Mouse (Mus musculus): ENCODE results near the gene Il6st.

Gene Il6st

DNA sequence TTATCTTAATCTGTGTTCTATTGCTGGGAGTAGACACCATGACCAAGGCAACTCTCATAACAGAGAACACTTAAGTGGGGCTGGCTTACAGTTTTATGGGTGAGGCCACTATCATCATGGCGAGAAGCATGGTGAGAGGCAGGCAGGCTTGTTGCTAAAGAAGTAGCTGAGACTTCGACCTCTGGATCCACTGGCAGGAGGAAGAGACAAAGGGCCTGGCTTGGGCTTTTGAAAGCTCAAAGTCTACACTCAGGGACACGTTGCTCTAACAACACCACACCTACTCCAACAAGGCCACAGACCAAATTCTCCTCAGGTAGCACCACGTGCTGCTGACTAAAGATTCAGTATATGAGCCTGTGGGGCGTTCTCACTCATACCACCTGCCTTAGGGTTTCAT, 22.4 kb downstream of the Il6st start:
- peak; percentile 38 for DNase-seq

DNA sequence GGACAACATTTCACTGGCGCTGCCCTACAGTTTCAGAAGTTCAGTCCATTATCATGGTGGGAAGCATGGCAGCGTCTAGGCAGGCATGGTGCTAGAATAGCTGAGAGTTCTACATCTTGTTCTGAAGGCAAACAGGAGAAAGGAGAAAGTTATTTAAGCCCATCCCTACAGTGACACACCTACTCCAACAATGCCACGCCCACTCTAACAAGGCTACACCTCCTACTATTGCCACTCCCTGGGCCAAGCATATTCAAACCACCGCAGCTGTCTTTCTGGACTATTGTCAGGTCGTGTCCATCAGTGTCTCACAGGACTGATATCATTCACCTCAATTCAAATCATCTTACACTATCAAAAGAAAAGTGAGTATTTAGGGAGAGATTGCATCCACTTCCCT, 22.8 kb downstream of the Il6st start:
- DNase-seq: no peak

DNA sequence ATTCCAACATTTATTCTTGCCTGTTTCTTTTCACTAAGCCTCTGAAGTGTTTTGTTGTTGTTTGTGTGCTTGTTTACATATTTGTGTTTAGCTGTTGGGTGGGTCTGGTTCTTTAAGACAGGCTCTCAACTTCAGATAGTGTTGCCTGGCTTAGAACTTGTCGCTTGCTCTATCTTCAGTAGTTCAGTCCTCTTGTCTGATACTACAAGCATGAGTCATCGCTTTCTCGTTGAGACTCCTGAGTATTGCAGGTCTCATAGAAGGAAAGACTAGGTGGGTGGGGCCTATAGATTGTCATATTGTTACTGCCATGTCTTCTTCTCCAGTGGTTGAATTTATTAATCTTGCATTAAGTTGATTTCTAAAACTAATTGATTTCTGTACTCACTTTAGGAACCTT, 26.2 kb downstream of the Il6st start:
- DNase-seq: no peak

DNA sequence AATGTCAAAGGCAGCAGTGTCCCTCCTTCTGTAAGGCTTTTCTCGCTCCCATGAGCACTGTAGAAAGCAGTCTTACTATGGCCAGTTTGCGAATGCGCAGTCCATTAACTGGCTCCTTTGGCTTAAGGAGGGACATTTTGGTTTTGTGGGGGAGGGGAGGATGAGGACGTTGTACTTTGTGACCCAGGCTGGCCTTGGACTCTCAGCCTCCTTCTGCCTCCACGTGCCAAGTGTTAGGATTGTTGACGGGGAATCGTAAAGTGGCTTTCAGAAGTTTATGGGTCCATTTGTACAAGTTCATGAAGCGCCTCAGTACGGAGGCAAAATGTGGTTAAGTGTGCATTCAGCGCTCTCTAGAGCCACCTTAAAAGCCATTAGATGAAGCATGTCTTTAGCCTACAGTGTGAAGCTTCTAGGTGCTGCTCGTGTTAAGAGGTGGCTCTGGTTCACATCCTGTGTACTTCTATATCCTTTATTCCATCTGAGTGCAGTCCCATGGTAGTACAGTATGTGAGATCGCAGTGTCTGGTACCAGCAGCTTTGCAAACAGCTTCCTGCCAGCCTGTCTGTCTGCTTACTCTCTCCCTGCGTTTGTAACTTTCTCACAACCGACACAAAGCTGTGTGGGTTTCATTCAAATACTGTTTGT, 27.9 kb downstream of the Il6st start:
- peak; percentile 34 for DNase-seq

DNA sequence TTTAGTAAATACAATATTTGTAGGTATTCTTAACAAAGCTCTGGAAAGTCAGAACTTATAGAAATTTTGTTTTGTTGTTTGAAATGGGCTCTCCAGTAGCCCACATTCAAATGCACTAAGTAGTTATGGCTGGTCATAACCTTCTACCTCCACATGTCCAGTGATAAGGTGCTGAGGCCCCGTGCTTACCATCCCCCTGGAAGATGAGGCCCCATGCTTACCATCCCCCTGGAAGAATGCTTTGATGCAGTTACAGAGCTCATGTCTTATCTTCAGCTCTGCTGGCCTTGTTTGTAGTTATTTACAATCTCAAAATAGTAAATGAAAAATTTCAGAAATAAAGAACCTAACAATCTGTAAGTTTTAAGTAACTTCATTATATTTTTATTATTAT, 28.4 kb downstream of the Il6st start:
- DNase-seq: no peak

DNA sequence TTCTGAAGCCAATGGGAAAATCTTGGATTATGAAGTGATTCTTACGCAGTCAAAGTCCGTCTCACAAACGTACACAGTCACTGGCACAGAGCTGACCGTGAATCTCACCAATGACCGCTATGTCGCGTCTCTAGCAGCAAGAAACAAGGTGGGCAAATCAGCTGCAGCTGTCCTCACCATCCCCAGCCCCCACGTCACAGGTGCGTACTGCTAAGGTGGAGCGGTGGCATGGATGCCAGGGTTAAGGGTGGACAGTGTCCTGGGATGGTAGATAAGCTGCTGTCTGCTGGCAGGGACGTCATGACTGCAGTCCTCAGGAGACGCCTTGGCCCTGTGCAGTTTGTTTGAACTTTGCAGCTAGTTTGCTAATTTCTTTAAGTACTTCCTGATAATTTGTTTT, 30.7 kb downstream of the Il6st start:
- DNase-seq: no peak

DNA sequence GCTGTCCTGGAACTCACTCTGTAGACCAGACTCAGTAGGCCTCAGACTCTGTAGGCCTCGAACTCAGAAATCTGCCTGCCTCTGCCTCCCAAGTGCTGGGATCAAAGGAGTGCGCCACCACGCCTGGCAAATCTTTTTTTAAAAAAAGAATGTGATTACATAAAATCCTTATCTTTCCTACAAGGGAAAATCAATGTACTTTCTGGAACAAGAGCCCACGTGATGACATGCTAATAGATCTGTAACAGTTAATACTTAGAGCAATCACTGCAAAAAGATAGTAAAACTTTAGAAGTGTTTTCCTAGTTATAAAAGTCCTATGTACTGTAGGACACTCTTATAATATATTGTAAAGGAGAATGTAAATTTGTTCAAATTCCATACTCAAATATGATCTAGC, 36.2 kb downstream of the Il6st start:
- no peak for DNase-seq

DNA sequence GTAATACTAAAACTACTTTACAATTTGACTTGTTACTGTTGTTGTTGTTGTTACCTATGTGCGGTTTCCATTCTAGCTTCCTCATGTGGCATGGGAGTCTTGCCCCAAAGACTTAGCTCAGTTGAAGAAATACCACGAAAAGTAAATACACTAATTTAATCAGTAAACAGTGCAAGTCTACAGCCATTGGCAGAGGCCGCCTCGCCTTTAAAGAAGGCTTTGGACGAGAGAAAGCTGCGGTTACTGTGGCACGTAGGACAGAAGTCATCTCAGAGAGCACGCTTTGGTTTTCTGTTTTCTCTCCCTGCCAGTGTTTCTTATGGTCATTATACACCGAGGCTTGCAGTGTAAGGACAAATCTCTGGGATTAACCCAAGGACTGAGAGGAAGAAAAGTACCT, 36.6 kb downstream of the Il6st start:
- DNase-seq: no peak

DNA sequence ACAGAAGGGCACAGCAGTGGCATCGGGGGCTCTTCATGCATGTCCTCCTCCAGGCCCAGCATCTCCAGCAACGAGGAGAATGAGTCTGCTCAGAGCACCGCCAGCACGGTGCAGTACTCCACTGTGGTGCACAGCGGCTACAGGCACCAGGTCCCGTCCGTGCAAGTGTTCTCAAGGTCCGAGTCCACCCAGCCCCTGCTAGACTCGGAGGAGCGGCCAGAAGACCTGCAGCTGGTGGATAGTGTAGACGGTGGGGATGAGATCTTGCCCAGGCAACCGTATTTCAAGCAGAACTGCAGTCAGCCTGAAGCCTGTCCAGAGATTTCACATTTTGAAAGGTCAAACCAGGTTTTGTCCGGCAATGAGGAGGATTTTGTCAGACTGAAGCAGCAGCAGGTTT, 40.0 kb downstream of the Il6st start:
- DNase-seq: no peak

DNA sequence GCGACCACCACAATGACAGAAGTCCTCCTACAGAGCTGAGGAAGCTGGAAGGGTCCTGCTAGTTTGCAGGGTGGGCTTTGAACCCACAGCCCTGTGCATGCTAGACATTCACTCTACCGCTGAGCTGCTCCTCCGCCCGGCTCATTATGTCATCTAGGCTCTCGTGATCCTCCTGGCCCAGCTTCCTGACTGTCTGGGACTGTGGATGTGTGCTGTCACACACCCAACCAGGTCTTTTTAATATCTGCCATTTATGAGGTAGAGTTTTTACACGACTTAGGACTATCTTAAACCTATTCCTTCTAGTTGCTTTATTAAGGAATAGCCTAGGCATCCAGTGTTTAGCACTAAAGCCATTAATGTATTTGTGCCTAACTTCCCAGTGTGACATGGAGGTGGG, 41.6 kb downstream of the Il6st start:
- no peak for DNase-seq

DNA sequence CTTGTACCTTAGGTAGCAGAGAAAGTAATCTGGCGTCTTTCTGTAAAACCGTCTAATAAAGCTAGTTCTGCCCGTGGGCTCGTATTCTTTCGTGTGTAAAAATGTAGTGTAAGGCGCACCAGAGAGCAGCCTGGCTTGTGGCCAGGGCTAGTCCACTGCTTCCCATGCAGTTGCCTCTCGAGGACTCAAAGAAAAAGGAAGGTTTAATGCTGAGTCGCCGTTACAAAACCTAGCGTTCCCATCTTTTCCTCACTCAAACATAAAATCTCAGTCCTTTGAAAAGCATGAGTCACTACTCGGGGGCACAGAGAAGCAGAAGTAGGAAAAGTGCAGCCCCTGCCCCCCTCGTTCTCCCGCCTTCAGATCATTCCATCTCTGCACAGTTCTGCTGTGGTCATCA, 42.9 kb downstream of the Il6st start:
- DNase-seq: no peak

DNA sequence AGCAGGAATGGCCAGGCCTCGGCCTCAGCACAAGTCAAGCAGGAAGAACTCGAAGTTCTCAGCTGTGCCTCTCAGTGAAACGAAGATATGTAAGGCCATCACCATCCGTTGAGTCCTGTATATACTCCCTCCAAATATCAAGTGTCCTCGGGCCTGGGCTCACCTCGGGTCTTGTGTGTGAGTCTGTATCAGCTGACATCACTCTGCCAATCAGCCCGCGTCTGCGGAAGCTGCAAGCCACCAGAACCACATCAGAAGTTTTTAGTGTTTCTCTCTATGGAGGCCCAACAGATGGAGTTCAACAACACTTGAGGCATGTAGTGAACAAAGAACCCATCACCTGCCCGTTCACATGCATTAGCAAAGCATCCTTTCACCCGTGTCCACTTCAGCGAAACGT, 43.8 kb downstream of the Il6st start:
- DNase-seq: no peak

DNA sequence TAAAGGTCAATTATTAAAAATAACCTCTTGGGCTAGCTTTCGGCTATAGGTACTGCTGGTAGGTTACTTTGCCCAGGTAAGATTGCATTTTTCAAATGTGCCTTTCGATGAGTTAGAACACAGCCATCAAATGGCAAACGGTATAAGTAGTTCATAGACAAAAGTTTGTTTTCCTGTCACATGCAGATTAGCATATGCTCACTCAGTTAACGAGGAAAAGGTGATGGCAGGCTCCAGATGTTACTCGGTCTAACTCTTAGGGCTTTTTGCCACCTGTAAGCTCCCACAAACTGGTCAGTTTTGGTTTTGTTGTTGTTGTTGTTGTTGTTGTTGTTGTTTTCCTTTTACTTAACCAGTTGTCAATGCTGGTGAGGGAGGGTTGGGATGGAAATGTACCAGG, 44.6 kb downstream of the Il6st start:
- no peak for DNase-seq

DNA sequence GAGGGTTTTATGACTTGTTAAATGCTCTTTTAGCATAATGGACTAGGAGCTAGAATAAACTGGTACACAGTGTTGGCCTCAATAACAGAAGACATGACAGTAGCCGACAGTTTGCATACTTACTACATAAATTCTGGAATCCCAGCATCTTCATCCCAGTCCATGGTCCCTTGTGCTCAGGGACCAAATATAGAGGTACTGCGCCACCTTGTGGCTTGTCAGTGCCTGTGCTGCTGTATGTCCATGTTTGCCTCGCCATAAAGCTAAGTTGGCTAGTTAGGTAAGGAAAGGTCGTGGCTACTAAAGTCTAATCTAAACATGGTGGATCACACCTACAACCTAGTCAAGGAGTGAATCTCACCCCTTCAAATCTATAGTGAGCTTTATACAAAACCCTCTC, 45.6 kb downstream of the Il6st start:
- DNase-seq: peak; percentile 57

DNA sequence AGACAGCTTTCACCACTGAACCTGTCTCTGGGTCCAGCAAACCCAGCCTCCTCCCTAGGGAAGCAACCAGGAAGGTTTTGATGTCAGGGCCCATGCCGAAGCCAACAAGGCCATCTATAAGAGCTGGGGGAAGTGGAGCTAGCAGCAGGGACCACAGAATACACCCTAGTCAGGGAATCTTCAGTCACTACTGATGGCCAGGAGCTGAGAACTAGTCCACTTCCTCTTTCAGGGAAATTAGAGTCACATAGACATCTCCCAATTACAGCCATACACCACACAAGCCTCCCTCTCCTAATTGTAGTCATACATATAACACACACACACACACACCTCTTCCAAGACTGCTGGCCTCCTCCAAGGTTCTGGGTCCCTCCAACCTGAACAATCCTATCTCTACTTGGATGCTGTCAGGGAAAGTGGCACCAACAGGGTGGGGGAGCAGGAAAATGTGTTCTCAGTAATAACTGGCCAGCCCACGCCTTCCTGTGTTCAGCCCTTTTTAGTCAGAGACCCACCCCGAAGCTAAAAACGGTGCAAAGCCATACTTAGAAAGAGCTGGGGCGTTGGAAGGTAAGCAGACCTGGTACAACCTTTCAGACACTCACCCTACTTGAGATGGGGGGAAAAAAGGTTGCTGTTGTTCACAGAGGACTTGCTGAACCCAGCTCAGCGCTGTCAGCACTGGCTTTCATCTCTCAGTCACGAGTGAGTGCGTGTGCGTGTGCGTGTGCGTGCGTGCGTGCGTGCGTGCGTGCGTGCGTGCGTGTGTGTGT, 46.8 kb downstream of the Il6st start:
- DNase-seq: no peak

DNA sequence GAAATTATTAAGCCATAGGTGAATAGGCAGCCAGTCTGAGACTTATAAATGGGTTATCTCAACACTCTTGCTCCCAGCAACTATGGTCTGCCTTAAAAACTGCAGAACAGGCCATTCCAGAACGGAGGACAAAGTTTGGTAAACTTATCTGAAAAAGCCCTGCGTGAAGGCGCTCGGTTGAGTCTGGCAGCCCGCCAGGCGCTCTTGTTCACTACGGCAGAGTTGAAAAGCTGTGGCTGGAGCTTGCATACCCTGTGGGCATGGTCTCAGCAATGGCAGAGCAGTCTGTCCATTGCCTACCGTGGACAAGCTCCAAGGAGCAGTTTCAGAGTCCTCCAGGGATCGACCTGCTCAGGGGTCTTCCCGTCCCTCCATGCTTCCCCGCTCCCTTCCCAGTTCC, 47.4 kb downstream of the Il6st start:
- peak; percentile 25 for DNase-seq

DNA sequence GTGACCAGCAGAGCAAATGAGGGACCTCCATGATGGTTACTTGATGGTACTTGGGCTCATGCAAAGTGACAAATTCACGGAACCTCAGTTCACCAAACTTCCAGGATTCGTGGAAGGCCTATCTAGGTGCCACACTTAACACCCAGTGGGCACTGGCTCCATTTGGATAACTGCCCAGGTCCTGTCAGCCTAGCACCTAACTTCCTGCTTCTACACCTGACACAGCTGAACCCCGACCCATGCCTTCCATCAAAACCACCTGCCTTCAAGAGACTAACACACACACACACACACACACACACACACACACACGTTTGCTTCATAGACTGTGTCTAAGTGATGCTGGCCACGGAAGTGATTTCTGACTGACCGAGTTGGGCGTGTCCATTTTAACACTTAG, 47.9 kb downstream of the Il6st start:
- DNase-seq: no peak

DNA sequence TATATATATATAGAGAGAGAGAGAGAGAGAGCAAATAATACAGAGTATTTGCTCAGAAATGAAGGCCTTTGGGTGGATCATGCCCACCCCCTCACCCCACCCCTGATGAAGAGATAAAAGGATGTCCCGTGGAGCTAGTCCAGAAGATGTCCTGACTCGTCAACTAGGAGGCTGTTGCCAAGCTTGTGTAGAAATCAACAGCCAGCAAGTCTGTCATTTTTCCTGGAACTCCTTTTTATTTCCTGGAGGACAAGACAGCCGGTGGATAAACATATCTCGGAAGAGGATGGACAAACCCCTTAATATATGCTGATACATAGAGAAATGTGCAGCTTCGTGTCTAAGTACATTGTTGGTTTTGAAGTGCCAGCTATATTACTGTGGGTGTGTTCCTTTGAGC, 49.0 kb downstream of the Il6st start:
- no peak for DNase-seq

DNA sequence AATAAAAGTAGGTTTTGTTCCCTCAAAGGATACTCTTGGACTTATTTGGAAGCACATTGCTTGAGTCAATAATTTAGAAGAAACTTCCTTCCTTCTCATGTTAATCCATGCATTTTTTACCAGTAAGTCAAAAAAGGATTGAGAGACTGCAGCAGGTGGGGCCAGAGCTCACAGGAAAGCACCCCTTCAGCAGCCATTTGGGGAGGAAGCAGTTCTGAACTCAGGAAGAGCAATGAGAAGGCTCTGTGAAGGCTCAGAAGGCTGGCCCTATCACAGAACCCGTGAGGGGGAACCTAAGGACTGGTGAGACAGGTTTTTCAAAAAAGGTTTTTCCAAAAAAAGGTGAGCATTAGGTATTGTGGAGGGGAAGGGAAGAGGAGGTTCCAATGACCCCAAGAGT, 50.7 kb downstream of the Il6st start:
- no peak for DNase-seq

DNA sequence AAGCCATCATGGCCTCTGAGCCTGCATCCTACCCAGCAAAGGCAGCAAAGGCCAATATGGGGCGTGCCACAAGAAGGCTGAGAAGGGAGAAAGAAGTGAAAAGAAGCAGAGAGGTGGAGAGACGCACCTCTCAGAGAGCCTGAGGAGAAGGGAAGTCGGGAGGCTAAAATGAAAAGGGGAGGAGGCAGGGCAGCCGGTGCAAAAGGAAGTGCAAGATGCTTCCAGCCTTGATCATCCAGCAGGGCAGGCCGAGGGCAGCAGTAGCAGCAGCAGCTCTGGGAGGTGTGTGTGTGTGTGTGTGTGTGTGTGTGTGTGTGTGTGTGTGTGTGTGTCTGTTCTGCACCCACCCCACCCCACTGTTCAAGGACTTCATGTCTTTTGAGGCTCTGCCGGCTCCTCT, 58.4 kb downstream of the Il6st start:
- DNase-seq: no peak

DNA sequence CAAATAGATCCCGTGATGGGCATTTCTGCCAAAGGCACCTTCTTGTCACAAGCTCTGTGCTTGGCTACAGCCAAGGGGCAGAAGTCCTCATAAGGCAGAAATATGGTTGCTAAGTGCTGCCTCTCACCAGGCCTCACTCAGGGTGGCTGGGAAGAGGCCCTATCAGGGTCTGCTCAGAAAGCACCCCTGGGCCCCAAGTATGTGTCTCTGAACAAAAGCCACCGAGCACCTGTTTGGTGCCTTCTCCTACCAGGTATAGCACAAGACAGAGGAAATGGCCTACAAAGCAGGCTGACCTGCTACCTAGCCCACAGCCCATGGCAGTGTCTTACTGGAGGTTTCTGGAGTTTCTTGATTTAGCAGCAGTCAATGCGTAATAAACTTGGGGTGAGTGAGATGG, 59.0 kb downstream of the Il6st start:
- DNase-seq: no peak

DNA sequence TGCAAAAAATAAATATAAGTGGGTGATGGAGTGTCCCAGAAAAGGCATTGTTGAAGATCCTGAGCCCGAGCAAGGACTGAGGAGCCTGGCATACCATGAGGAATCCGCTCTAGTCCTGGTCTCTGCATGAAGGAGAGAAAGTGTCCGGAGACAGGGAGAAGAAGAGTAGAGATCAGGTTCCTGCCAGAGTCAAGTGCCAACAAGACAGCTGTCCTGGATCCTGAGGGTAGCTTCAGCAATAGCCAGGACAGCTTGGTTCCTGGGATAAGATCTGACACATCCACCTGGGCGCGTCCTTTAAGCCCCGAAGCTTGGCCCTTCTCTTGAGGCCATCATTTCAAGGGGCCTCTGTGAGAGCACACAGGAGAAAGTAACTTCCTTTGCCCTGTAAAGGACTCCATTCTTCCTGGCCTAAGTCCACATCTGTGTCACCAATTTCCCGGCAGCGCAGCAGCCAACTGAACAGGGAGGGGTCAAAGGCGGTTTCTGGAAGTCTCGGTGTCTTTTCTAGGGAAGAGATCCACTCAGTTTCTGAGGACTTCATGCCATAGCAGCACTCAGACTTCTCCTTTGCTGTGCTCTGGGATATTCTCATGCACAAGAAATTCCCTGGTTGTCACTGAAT, 59.6 kb downstream of the Il6st start:
- peak; percentile 23 for DNase-seq

DNA sequence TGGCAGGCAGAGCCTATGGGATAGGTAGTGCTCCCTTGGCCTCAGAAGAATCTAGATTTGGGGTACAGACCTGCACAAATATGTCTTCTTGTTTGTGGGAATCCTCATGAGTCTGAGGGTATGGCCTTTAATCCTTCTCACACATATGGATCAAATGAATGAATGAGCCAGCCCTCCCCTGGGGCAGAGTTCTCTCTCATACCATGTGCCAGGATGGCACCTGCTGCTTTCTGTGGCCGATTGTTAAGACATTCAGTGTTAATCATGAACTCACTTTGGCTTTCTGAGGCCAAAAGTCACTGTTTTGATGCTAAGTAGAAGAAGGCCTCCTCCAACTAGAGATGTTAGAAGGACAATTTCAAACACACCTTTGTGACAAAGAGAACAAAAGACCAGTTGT, 63.3 kb downstream of the Il6st start:
- peak; percentile 48 for DNase-seq

DNA sequence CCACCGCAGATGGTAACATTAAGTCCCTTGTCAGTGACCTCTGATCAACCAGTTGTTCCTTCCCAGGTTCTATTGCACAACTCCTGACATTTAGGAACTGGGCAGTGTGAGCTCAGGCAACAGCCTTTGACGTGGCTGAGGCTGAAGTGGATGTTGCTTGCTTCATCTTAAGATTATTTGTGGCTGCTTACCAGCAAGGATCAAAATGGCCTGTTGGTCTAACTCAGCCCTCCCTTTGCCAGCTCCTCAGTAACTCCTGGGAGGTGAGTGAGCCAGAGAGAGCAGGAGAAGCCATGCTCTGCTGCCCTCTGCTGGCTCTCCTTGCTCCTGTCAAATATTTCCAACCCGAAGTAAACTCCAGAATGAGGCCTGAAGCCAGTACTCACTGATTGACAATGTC, 66.0 kb downstream of the Il6st start:
- DNase-seq: peak; percentile 84

DNA sequence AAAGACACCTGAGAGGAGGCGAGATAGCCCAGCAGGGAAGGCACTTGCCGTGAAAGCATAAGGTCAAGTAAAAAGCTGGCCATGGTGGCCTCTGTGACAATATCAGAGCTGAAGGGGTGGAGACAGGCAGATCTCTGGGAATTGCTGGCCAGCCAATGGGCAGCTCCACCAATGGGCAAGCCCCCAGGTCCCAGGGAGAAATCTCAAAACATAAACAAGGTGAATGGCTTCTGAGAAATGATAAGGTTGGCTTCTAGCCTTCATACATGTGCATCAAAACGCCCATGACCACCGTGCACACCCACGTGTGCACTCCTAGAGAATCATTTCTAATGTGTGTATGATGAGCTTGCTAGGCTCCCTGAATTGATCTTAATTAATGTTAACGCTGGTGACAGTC, 68.4 kb downstream of the Il6st start:
- DNase-seq: no peak

All from kidney, adult 18-20 months (tissue).